In genomic region chr4:151150842-151151241, GRCm38 (mm10) we compare ENCODE assay signal across 20 mouse cellular contexts.
A peak's percentile ranks its signal among the peaks of the same experiment; 100 is the strongest.
DNase-seq lines count a peak whose midpoint lies in the region; ATAC-seq and TF ChIP-seq lines count a peak whose summit lies in the region.
"Had no signal": no experiment of that assay in that cellular context is flagged by ENCODE, and none has a peak within 500 bp of the region (broad histone marks: within the 10 kb centered on the region; RNA-seq: fewer than 3 reads in every experiment).

No protein-coding gene starts in this region.

- H3K4me3 ChIP-seq in forebrain, embryonic 15.5 days, result no peak overlapping the region
- no peak overlapping the region for H3K4me3 ChIP-seq in hindbrain, postnatal 0 days (ENCODE audit: low read length)
- H3K4me3 ChIP-seq: embryonic facial prominence, embryonic 13.5 days; gastrocnemius, adult 2 months; limb, embryonic 13.5 days had no signal

- no peaks in the 10 kb centered on the region for H3K27me3 ChIP-seq in forebrain, embryonic 15.5 days
- H3K27me3 ChIP-seq in hindbrain, postnatal 0 days (ENCODE audit: insufficient read depth, low read length), result no peaks in the 10 kb centered on the region

- peaks cover 40% of the 10 kb centered on the region for H3K4me1 ChIP-seq in forebrain, embryonic 15.5 days
- peaks cover 28% of the 10 kb centered on the region for H3K4me1 ChIP-seq in hindbrain, postnatal 0 days (ENCODE audit: insufficient read depth, low read length)

- no peak overlapping the region for H3K9ac ChIP-seq in forebrain, embryonic 15.5 days (replicated peaks)
- H3K9ac ChIP-seq in hindbrain, postnatal 0 days (replicated peaks; ENCODE audit: low read length), result no peak overlapping the region
- H3K9ac ChIP-seq: embryonic facial prominence, embryonic 13.5 days; limb, embryonic 13.5 days; liver, embryonic 14.5 days had no signal

- intact Hi-C loops in left cerebral cortex, postnatal 14 days (cut with DNase I), result loop anchor here (10.0 kb wide), 1 partner anchor 764 kb away; no protein-coding TSS in a partner anchor
- intact Hi-C loops in heart, postnatal 36 days (cut with DNase I), result loop anchor here (10.0 kb wide), 2 partner anchors 464 to 624 kb away; no protein-coding TSS in a partner anchor

- no peak for TF ChIP-seq CTCF in hindbrain, postnatal 0 days (IDR thresholded peaks at IDR 0.05; ENCODE audit: low read depth)

- no peaks in the 10 kb centered on the region for H3K36me3 ChIP-seq in forebrain, embryonic 15.5 days
- no peaks in the 10 kb centered on the region for H3K36me3 ChIP-seq in hindbrain, postnatal 0 days (ENCODE audit: insufficient read depth, low read length)
- H3K36me3 ChIP-seq: embryonic facial prominence, embryonic 13.5 days; limb, embryonic 13.5 days had no signal

- WGBS in forebrain, embryonic 15.5 days, result 41% methylated on average over 11 of the region's 11 CpGs
- WGBS in hindbrain, postnatal 0 days, result 39% methylated on average over 11 of the region's 11 CpGs

- H3K4me2 ChIP-seq in forebrain, embryonic 15.5 days (replicated peaks), result no peak overlapping the region
- no peak overlapping the region for H3K4me2 ChIP-seq in hindbrain, postnatal 0 days (ENCODE audit: low read depth, low read length)
- H3K4me2 ChIP-seq: embryonic facial prominence, embryonic 13.5 days; limb, embryonic 13.5 days had no signal

- peak overlapping the region; percentile 70 for H3K27ac ChIP-seq in forebrain, embryonic 15.5 days (replicated peaks)
- no peak overlapping the region for H3K27ac ChIP-seq in hindbrain, postnatal 0 days
- H3K27ac ChIP-seq: embryonic facial prominence, embryonic 13.5 days; gastrocnemius, adult 2 months; limb, embryonic 13.5 days; liver, embryonic 14.5 days had no signal

- ATAC-seq in forebrain, embryonic 15.5 days (replicated peaks), result peak; percentile 62; the same call in 1 of the 2 replicates
- ATAC-seq in hindbrain, postnatal 0 days, result no peak
- ATAC-seq: activated CD4-positive, CD25-positive, alpha-beta regulatory T cell, adult 4 months; lung, postnatal 0 days; Patski had no signal

- no peaks in the 10 kb centered on the region for H3K9me3 ChIP-seq in forebrain, embryonic 15.5 days
- no peaks in the 10 kb centered on the region for H3K9me3 ChIP-seq in hindbrain, postnatal 0 days (ENCODE audit: low read length)
- H3K9me3 ChIP-seq: embryonic facial prominence, embryonic 13.5 days; limb, embryonic 13.5 days had no signal

- peak; percentile 48 to 67 for DNase-seq in left cerebral cortex, postnatal 14 days (ENCODE audit: low spot score in 2 of 2)
- no peak for DNase-seq in left cerebral cortex, adult 18-20 months (ENCODE audit: low spot score in 2 of 2)
- peak; percentile 55 for DNase-seq in brain, embryonic 18.5 days (ENCODE audit: low read depth, low spot score)
- peak; percentile 48 for DNase-seq in hindbrain, postnatal 0 days (ENCODE audit: low spot score)
- no peak for DNase-seq in lung, postnatal 4 days
- no peak for DNase-seq in heart, postnatal 36 days
- DNase-seq: adrenal gland, postnatal 14 days; cerebellum, adult 8-10 months; gastrocnemius, adult 2 months; heart, adult 11 months; kidney, adult 9 months; kidney, postnatal 4 days; thymus, postnatal 14 days had no signal

Comparison
In these comparisons a context has a peak if more than half of its experiments do, and no peak if none do; other contexts are left out.
1. DNase-seq: peak in left cerebral cortex, postnatal 14 days (2 of 2), brain, embryonic 18.5 days (single experiment) and hindbrain, postnatal 0 days (single experiment); none in left cerebral cortex, adult 18-20 months (0 of 2), lung, postnatal 4 days (0 of 2) and heart, postnatal 36 days (0 of 2).